Mouse (Mus musculus): ENCODE results near the gene Kmt2b. TPM values are rescaled to one million over a fixed set of nuclear protein-coding genes. Genes with fewer than 3 reads are reported as not detected.

The Kmt2b gene
- 10 to 100 TPM; 34.0 to 34.2 TPM for total RNA-seq (2021)
- long read RNA-seq, experiment 1, partial matches to known transcripts = 11 of 14 reads
- long read RNA-seq, experiment 1, other reads (novel, unspliced or antisense) = 3 of 14 reads
- long read RNA-seq, experiment 2, partial matches to known transcripts = 19 of 22 reads
- long read RNA-seq, experiment 2, other reads (novel, unspliced or antisense) = 3 of 22 reads

DNA sequence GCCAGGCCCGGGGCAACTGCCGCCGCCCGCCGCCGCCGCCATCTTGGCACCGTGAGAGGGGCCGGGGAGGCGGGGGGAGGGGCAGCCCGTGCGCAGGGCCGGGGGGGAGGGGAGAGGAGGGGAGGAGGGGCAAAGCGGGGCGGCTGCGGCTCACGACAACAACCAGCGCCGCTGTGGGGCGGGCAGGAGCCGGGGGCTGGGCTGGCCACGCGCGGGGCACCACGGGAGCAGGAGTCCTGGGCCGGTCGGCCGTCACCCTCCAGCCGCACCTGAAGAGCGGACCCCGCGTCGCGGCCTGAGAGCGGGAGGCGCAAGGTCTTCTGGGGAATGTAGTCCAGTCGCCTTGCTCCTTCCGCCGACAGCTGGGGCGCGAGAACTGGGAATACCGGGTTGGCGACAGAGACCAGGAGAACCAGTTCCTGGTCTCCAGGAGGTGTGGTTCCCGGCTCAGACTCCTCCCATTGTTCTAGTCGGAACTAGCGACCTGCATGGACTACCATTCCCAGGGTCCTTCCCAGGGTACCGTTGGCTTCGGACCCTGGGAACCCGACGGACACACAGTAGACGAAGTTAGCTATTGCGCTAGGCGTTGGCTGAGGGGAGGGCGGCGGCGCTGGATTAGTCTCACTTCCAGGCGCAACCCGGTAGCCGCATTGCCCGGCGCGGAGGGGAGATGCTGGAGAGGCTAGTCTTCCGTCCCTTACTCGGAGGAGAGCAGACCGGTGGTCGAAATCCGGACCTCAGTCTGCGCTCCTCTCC is at the start of gene Kmt2b:
TSS of gene Kmt2b (minus strand) at position 51 of the 759 bp plus-strand sequence.
- DNase-seq (ENCODE audit: low spot score in 2 of 2) = peak; percentile 92 to 96

DNA sequence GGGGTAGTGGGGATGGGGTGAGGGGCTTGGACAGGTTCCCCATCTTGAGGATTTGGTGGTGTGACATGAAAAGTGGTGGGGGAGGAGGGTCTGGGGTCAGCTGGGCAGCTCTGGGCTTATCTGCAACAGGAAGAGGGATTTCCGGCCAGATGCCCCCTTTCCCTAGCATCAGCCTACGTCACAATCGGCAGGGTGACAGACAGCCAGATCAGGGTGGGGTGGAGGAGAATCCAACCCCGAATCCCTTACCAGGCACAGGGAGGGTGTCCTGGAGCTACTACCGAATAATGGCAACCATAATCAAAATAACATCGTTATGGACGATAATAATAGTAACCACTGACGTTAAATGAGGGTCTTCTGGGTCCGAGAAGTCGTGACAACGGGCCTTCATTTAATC is 47.9 kb upstream of the Kmt2b start:
- DNase-seq (ENCODE audit: low spot score in 2 of 2) = no peak

DNA sequence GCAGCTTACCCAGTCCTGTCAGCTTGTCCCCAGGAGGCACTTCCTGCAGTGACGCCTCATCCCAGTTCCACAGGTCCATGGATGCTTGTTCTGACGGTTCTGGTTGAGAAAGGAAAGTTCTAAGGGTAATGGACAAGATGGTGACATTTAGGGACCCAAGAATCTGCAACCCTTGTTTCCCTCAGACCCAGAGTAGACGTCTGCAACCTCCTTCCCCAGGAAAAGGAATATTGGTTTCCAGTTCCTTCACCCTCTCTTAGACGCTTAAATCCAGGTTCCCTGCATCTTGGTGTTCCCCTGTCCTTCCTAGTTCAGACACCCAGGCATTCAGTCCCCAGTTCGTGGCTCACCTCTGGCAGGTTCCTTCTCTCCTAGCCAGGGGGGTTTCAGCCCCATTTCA is 47.2 kb upstream of the Kmt2b start, which contains the start of gene Etv2:
TSS of gene Etv2 (minus strand) at position 101 of the 400 bp plus-strand sequence.
- DNase-seq (ENCODE audit: low spot score in 2 of 2) = no peak

DNA sequence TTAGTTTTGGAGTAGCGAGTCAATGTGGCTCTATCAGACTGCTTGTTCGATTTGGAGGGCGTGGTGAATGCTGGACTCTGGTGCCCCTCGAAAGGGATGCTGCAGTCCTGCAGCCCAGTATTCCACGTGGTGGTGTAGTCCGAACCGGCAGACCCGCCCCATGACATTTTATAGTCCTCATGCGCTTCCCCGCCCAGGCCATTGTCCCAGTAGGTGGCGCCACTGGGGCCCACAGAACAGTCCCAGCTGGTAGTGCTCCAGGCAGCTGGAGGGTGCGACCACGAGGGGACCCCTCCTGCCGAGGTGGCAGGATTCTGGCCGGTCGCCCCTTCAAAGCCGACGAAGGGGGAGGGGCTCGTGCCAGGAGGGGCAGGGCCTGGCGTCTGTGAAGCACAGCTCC is 46.1 kb upstream of the Kmt2b start:
- peak in 1 of 2 experiments; percentile 53 for DNase-seq (ENCODE audit: low spot score in 2 of 2)

DNA sequence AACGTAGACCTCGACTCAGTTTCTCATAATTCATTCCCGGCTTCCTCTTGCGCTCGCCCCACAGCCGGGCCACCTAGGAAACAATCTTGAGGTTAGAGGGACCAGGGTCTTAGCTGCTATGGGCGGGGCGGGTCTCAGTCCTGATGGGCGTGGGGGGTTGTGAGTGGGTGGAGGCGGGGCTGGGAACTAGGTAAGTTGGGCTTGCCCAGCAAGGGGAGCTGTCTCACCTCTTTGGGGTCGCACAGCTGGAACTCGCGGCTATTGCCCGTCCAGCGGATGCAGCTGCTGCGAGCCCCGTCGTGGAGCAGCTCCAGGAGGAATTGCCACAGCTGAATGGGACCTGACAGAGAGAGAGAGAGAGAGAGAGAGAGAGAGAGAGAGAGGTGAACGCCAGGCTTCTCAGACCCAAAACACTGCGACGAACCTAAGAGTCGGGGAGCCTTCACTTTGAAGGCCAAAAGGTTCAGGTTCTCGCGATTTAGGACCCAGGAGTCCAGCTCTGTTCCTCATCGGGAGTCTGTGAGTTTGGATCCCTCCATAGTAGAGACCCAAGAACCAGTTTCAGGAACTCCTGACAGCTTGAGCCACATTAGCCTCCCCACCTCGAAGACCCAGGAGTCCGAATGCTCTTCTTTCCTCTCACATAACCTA is 45.4 kb upstream of the Kmt2b start:
- no peak for DNase-seq (ENCODE audit: low spot score in 2 of 2)

DNA sequence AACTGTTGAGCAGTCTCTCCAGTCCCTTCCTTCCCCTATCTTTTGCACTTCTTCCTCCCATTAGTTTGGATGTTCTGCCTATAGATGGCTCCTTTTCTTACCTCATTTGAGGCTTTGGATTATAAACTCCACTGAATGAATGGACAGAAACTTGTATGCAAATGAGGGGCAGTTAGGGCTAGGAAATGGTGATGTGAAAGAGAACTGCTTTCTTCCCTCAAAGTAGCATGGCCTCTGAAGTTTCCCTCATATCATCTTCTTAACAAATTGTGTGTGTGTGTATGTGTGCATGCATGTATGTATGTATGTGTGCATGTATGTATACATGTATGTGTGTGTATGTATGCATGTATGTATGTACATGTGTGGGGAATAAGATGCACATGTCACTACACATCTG is 40.5 kb upstream of the Kmt2b start:
- no peak for DNase-seq (ENCODE audit: low spot score in 2 of 2)

DNA sequence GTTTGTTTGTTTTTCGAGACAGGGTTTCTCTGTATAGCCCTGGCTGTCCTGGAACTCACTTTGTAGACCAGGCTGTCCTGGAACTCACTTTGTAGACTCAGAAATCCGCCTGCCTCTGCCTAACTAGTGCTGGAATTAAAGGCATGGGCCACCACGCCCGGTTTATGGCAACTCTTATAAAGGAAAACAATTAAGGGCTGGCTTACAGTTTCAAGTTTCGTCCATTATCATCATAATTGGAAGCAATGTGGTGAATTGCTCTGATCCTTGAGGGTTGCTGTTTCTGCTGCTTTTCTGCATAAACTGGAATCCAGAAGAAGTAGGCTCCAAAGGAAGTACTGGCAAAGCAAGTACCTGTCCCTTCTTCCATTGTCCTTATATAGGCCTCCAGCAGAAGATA is 38.1 kb upstream of the Kmt2b start:
- no peak for DNase-seq (ENCODE audit: low spot score in 2 of 2)

DNA sequence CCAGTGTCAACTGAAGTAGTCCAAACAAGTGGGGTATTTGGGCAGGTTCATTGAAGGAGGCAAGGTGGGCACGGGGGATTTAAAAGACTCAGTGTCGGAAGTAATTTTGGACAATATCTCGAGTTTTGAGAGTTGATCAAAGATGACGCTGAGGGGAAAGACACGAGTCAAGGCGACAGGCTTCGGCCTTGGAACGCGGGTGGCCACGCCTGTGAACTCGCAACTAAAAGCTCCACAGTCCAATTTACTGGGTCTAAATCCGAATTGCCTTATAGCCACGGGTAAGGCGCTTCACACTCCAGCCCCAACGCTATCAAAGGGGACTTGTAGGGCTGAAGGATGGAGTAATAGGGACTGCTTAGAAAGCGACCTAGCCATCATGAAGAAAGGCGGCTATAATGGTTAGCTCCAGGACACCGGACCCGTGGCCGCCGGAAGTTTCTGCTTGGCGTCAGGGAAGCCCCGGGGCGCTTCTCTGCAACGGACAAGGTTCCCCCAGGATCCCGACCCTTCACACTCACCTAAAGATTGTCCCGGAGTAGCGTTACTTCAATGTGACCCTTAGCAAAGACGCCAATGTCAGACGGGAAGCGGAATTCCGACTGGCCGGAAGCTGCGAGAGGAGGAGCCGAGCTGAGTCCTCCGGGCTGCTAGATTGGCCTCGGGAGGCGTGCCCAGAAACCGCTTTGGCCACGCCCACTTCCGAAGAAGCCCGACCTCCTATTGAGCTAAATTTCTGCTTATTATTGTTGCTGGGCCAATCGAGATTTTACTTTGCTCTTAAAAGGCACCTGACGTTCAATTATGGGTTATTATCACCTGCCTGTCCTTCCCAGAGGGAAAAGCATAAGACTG is 37.2 kb upstream of the Kmt2b start, which contains the start of gene Cox6b1:
TSS of gene Cox6b1 (minus strand) at position 622 of the 855 bp plus-strand sequence.
- peak; percentile 74 to 85 for DNase-seq (ENCODE audit: low spot score in 2 of 2)

DNA sequence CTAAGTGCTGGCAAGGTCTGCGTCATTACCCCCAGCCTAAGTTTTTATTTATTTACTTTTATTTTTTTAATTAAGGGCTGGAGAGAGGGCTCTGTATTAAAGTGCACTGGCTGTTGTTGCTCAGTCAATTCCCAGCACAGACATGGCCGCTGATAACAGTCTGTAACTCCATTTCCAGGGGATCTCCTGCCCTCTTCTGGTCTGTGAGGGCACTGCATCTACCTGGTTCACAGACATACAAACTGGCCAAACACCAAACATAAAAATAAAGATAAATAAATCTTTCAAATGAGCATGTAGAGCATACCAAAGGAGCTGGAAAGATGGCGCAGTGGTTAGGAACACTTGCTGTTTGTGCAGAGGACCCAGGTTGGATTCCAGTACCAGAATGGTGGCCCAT is 30.7 kb upstream of the Kmt2b start:
- no peak for DNase-seq (ENCODE audit: low spot score in 2 of 2)

DNA sequence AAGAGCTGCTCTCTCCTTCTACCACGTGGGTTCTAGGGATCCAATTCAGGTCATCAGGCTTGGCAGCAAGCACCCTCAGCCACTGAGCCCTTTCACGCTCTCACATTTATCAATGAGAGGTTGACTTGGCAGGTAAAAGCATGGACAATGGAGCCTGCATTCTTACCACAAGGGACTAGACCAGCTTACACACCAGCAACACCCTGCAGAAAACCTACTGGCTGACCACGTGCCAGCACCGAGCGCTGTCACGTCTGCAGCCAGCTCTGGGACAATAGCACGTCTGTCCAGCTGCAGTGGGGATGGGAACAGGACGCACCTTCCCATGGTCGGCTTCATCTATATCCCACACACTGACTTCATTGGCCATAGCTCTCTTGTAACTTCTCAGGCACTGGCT is 30.1 kb upstream of the Kmt2b start:
- no peak for DNase-seq (ENCODE audit: low spot score in 2 of 2)

DNA sequence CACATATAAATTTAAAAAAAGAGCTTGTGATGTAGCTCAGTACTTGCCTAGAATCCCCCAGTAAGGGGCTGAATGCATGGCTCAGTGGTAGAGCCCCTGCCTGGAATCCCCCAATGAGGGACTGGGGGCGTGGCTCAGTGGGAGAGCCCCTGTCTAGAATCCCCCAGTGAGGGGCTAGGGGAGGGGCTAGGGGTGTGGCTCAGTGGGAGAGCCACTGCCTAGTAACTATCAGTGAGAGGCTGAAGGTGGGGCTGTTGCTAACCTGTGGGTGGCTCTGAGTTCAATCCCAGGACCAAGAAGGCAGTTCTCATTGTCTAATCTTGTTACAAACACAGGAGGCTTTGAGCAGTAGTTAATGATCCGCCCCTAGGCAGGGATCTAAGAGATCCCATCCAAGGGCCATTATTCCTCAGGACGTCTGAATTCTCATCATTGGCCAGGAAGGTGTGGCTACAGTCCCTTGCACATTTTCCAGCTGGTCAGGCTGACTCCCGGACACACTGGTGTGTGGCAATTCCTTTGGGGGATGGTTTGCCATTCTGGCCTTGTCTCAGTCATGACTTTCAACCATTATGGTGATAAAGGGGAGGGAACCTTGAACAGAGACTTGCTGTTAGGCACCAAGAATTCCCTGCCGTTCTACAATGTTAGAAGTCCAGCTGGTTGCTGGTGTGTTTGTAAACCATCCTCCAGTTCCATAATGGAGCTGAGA is 26.7 kb upstream of the Kmt2b start:
- DNase-seq (ENCODE audit: low spot score in 2 of 2) = no peak

DNA sequence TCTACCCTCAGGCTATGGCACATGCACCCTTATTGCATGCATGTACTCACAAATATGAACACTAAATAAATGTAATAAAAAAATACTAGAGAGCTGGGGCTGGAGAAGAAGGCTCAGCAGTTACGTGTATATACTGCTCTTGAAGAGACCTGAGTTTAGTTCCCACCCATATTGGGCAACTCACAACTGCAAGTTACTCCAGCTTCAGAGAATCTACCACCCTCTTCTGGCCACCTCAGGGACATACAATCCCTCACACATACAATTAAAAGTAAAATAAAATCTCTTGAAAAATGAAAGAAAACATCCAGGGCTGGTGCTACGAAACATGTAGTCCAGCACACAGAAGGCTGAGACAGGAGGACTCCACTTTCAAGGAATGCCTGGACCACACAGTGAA is 25.9 kb upstream of the Kmt2b start:
- DNase-seq (ENCODE audit: low spot score in 2 of 2) = no peak

DNA sequence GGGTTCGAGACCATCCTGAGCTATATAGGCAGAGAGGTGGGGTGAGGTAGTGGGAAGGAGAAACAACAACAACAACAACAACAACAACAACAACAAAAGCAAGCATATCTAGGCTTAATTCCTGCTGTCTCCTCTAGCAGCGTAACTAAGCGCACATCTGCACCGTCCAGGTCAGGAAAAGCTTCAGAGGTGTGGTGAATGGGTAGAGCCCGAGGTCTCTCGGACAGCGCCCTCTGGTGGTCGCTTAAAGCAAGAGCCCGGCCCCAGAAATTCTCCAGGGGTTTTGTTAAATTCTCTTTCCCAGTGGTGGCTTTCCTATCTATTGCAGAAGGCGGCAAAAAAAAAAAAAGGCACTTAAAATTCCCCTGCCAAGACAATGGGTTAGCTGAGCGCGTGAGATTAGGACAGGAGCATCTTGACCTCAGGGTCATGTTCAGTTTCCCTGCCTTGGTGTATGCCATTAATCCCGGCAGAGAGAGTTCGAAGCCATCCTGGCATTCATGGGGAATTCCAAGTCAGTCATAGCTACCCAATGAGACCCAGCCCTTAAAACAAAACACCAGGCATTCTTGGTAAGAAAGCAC is 25.1 kb upstream of the Kmt2b start:
- DNase-seq (ENCODE audit: low spot score in 2 of 2) = peak in 1 of 2 experiments; percentile 52

DNA sequence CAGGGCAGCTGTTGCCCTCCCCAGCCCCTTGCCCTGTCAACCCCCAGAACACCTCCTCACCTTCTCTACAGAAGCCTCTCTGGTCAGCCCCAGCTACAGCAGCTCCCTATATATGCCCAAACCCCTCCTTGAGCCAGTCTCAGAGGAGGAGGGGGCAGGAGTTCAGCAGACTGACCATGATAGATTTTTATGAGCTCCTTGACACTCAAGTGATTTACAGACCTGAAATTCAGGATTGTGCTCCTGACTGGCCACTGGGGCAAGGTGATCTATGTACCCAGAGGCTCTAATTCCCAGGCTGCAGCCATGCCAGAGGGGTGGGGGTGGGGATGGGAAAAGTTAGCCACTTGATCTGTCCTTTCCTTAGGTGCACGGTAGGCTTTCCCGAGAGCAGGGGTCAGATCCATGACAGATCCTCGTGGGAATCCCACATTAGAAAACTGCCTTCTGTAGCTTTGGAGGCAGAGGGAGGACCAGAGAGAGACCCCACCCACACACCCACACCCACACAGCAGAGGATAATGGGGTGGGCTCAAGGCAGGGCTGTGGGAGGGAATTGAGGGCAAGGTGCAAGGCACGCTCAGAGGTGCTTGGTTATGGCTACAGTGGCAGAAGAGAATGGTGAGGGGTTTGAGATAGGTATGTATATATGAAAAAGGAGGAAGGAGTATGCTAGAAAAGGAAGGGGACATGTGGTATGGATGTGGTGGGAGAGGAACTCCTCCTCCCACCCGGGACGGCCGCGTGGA is 24.3 kb upstream of the Kmt2b start, which contains the start of gene Upk1a:
TSS of gene Upk1a (minus strand) at position 194 of the 749 bp plus-strand sequence.
- DNase-seq (ENCODE audit: low spot score in 2 of 2) = no peak

DNA sequence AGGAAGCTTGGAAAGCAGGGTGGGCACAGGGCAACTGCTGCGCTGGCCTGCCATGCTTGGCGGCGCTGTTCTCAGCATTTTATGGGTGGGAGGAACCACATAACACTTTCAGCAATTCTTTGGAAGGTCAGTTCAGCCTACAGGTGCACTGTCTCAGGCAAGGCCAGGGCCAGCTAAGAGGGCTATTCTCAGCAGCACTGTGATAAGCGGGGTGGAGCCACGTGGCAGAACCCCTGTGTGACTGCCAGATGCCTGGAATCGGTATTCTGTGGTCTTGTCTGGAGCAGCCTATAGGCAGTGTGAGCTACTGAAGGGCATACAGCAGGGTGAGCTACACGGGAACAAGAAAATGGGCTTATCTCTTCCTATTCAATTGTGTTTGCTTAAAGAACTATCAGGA is 21.5 kb upstream of the Kmt2b start:
- DNase-seq (ENCODE audit: low spot score in 2 of 2) = no peak

DNA sequence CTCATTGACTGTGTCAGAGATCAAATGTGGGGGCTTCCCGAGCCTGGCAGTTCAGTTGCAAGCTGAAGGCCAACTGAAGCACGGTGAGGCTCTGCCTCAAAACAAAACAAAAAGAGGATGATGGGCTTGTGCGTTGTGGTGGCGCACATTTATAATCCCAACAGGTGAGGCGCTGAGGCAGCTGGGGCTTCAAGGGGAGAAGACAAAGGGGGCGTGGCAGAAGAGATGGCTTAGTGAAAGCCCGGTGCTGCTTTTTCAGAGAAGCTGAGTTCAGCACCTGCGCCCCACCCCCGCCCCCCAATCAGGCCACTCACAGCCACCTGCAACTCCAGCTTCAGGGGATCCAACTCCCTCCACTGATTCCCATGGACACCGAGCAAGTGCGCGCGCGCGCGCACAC is 19.9 kb upstream of the Kmt2b start:
- DNase-seq (ENCODE audit: low spot score in 2 of 2) = no peak

DNA sequence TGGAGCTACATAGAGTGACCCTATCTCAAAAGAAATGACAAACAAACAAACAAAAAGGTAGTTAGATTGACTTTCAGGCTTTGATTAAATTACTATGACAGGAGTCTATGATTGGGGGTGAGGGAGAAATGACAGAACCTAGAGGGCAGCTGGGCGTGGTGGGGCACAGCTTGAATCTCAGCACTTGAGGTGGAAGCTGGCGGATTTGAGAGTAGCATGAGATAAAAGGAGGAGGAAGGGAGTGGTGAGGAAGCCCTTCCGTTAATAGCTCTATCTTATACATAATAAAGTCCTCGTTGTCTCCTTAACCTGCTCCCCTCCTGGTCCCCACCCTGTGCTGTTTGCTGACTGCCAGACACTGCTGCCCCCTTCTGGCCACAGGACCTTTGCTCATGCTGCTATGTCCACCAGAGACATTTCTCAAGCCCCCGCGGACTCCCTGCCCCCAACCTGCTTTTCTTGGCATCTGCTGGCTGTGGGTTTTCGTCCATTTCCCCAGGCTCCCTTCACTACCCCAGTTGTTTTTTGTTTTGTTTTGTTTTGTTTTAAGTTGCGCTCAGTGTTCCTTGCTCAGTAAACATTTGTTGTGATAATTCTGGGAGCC is 19.3 kb upstream of the Kmt2b start:
- DNase-seq (ENCODE audit: low spot score in 2 of 2) = no peak

DNA sequence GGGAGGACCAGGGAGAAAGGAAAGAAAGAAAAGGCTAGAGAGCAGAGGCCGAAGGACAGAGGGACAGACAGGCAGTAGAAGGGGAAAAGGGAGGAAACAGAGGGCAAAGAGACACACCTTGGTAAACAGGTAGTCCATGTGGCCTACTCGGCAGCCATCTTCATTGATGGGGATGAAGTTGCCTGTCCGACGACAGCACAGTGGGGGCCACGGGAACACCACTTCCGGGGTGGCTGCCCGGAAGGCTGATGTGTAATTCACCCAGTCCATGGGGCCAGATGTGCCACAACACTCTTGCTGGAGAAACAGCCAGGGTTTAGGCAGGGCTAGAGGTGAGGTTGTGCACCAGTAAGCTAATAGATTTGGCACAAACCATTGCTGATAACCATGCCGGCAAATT is 16.4 kb upstream of the Kmt2b start:
- no peak for DNase-seq (ENCODE audit: low spot score in 2 of 2)

DNA sequence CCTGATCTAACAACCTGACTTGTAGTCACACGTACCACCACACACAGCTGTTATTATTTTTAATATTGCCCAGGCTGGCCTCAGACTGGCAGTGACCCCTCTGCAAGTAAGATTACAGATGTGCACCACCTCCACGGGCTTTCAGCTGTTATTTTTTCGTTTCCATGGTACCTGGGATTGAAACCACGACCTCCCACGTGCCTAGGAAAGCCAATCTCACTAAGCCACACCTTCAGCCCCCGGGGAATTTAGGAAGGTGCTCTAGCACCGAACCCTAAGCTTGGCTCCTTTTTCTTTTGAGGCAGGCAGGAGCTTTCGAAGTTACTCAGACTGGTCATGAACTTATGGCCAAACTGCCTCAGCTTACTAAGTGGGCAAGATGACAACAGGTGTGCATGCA is 15.9 kb upstream of the Kmt2b start:
- no peak for DNase-seq (ENCODE audit: low spot score in 2 of 2)

All from gastrocnemius, postnatal 4 days (tissue).